9 mouse cellular contexts compared by ENCODE assay signal in genomic region chr2:134528122-134528810, GRCm38 (mm10). TPM values are rescaled to one million over a fixed set of nuclear protein-coding genes. Genes with fewer than 3 reads are reported as not detected.
DNase-seq lines count a peak whose midpoint lies in the region; ATAC-seq and TF ChIP-seq lines count a peak whose summit lies in the region.
"Had no signal": no experiment of that assay in that cellular context is flagged by ENCODE, and none has a peak within 500 bp of the region (broad histone marks: within the 10 kb centered on the region; RNA-seq: fewer than 3 reads in every experiment).

No protein-coding gene starts in this region.

- H3K27ac ChIP-seq in heart, embryonic 14.5 days (replicated peaks in 1 of 2; ENCODE audit: control insufficient read depth in 1 of 2, insufficient read depth in 1 of 2, low read depth in 2 of 2, low read length in 2 of 2) = peak overlapping the region; percentile 76 to 83
- no peak overlapping the region for H3K27ac ChIP-seq in forebrain, embryonic 12.5 days
- no peak overlapping the region for H3K27ac ChIP-seq in layer of hippocampus, adult 2 months

- no peaks in the 10 kb centered on the region for H3K27me3 ChIP-seq in heart, embryonic 14.5 days (ENCODE audit: control insufficient read depth, insufficient read depth, low read length)
- H3K27me3 ChIP-seq in forebrain, embryonic 12.5 days = no peaks in the 10 kb centered on the region

- 0 out of 4 replicates have a peak, but pooled peaks cover 0 to 2% of the 10 kb centered on the region in 2 experiments for H3K4me1 ChIP-seq in heart, embryonic 14.5 days (ENCODE audit: control insufficient read depth in 2 of 2, insufficient read depth in 2 of 2, low read length in 2 of 2)
- peaks cover 3% of the 10 kb centered on the region; the same call in 1 of the 2 replicates for H3K4me1 ChIP-seq in forebrain, embryonic 12.5 days

- no peak overlapping the region for H3K4me3 ChIP-seq in heart, embryonic 14.5 days (ENCODE audit: control insufficient read depth in 1 of 2, insufficient read depth in 1 of 2, low read depth in 1 of 2, low read length in 2 of 2)
- no peak overlapping the region for H3K4me3 ChIP-seq in forebrain, embryonic 12.5 days (replicated peaks)
- H3K4me3 ChIP-seq in layer of hippocampus, adult 2 months = no peak overlapping the region

- no peak overlapping the region for H3K9ac ChIP-seq in heart, embryonic 14.5 days (ENCODE audit: low read length)
- H3K9ac ChIP-seq in forebrain, embryonic 12.5 days = no peak overlapping the region

- WGBS in heart, embryonic 14.5 days = 54% methylated on average over 7 of the region's 7 CpGs
- 87% methylated on average over 7 of the region's 7 CpGs for WGBS in forebrain, embryonic 12.5 days

- H3K36me3 ChIP-seq in heart, embryonic 14.5 days (ENCODE audit: control insufficient read depth, insufficient read depth, low read length) = no peaks in the 10 kb centered on the region
- no peaks in the 10 kb centered on the region for H3K36me3 ChIP-seq in forebrain, embryonic 12.5 days (replicated peaks)

- ATAC-seq in heart, embryonic 14.5 days (ENCODE audit: insufficient number of reproducible peaks, insufficient read depth, low FRiP score, low read depth) = peak; percentile 70
- peak; percentile 30; the same call in 1 of the 2 replicates for ATAC-seq in forebrain, embryonic 12.5 days (ENCODE audit: low FRiP score)
- peak; percentile 44 for ATAC-seq in megakaryocyte, adult 5-6 weeks (ENCODE audit: poor library complexity, severe bottlenecking)

- no peak for TF ChIP-seq CTCF in layer of hippocampus, adult 2 months (conservative IDR thresholded peaks at IDR 0.05)

- intact Hi-C loops in heart, postnatal 14 days (cut with DNase I) = no loop called here

- DNase-seq in heart, postnatal 14 days = no peak
- peak; percentile 31 for DNase-seq in 416B (ENCODE audit: low read depth)
- no peak for DNase-seq in frontal cortex, postnatal 10 days (ENCODE audit: low spot score in 2 of 2)
- DNase-seq in layer of hippocampus, adult 2 months (ENCODE audit: low spot score in 2 of 2) = no peak
- DNase-seq in left cerebral cortex, adult 9 months (ENCODE audit: low spot score in 2 of 2) = no peak

- no peaks in the 10 kb centered on the region for H3K9me3 ChIP-seq in heart, embryonic 14.5 days (ENCODE audit: control insufficient read depth, low read length)
- H3K9me3 ChIP-seq in forebrain, embryonic 12.5 days = no peaks in the 10 kb centered on the region

- peak overlapping the region; percentile 44 for H3K4me2 ChIP-seq in heart, embryonic 14.5 days (ENCODE audit: low read length)
- H3K4me2 ChIP-seq in forebrain, embryonic 12.5 days = no peak overlapping the region

RNA-seq across cellular contexts. Expression of gene Hao1, which starts 25.9 kb away (rescaled TPM):
- not detected in 2 replicates for polyA plus RNA-seq in heart, embryonic 14.5 days (2014; fragmentation: Nextera tagmentation; extraction: Ambion mirVana)
- total RNA-seq in heart, postnatal 14 days (2021) = not detected
- polyA plus RNA-seq in forebrain, embryonic 12.5 days (2016; fragmentation: Nextera tagmentation; extraction: Ambion mirVana) = not detected in 2 replicates
- not detected in 2 replicates for total RNA-seq in megakaryocyte, adult 5-6 weeks (2015)
- total RNA-seq in megakaryocyte, adult 5-6 weeks (2017) = not detected in 2 replicates
- total RNA-seq in layer of hippocampus, adult 2 months (2021) = not detected
- total RNA-seq: layer of hippocampus, postnatal 25 days had no signal

Comparison
In these comparisons a context has a peak if more than half of its experiments do, and no peak if none do; other contexts are left out.
1. H3K27ac ChIP-seq: peak in heart, embryonic 14.5 days (2 of 2); none in forebrain, embryonic 12.5 days (single experiment) and layer of hippocampus, adult 2 months (single experiment).
2. Peak in every context shown above with its lines, with median percentiles within 50 percentile points of each other: ATAC-seq.